9 mouse cellular contexts compared by ENCODE assay signal in genomic region chr4:151932576-151933504, GRCm38 (mm10). TPM values are rescaled to one million over a fixed set of nuclear protein-coding genes. Genes with fewer than 3 reads are reported as not detected.
DNase-seq lines count a peak whose midpoint lies in the region; ATAC-seq lines count a peak whose summit lies in the region.
"Had no signal": no experiment of that assay in that cellular context is flagged by ENCODE, and none has a peak within 500 bp of the region (broad histone marks: within the 10 kb centered on the region; RNA-seq: fewer than 3 reads in every experiment).

No protein-coding gene starts in this region.

- H3K9ac ChIP-seq in heart, embryonic 13.5 days, result peak overlapping the region; percentile 50; the same call in 1 of the 2 replicates
- H3K9ac ChIP-seq in embryonic facial prominence, embryonic 12.5 days, result peak overlapping the region; percentile 94; the same call in 1 of the 2 replicates
- H3K9ac ChIP-seq in intestine, embryonic 16.5 days (ENCODE audit: low read depth, low read length), result no peak overlapping the region
- no peak overlapping the region for H3K9ac ChIP-seq in neural tube, embryonic 13.5 days

- no peaks in the 10 kb centered on the region; the same call in 1 of the 2 replicates for H3K27me3 ChIP-seq in heart, embryonic 13.5 days (replicated peaks)
- no peaks in the 10 kb centered on the region for H3K27me3 ChIP-seq in embryonic facial prominence, embryonic 12.5 days
- H3K27me3 ChIP-seq in intestine, embryonic 16.5 days (replicated peaks; ENCODE audit: control insufficient read depth, insufficient read depth, low read length), result no peaks in the 10 kb centered on the region
- H3K27me3 ChIP-seq in neural tube, embryonic 13.5 days, result no peaks in the 10 kb centered on the region
- H3K27me3 ChIP-seq: Patski had no signal

- intact Hi-C loops in heart, postnatal 14 days (cut with DNase I), result no loop called here

- no peak for DNase-seq in heart, postnatal 14 days
- DNase-seq in left cerebral cortex, adult 8-10 months (ENCODE audit: low spot score in 2 of 2), result no peak
- no peak for DNase-seq in layer of hippocampus, adult 18-20 months (ENCODE audit: low spot score in 2 of 2)
- no peak for DNase-seq in layer of hippocampus, adult 9-11 months

- 81% methylated on average over 13 of the region's 13 CpGs for WGBS in heart, embryonic 13.5 days
- 82% methylated on average over 13 of the region's 13 CpGs for WGBS in embryonic facial prominence, embryonic 12.5 days
- WGBS in intestine, embryonic 16.5 days, result 75% methylated on average over 13 of the region's 13 CpGs
- 76% methylated on average over 13 of the region's 13 CpGs for WGBS in neural tube, embryonic 13.5 days

- H3K36me3 ChIP-seq in heart, embryonic 13.5 days, result no peaks in the 10 kb centered on the region
- no peaks in the 10 kb centered on the region for H3K36me3 ChIP-seq in embryonic facial prominence, embryonic 12.5 days
- no peaks in the 10 kb centered on the region for H3K36me3 ChIP-seq in intestine, embryonic 16.5 days (ENCODE audit: control insufficient read depth, insufficient read depth, low read length)
- H3K36me3 ChIP-seq in neural tube, embryonic 13.5 days, result no peaks in the 10 kb centered on the region

- H3K4me2 ChIP-seq in heart, embryonic 13.5 days, result peak overlapping the region; percentile 100
- H3K4me2 ChIP-seq in embryonic facial prominence, embryonic 12.5 days (replicated peaks), result peak overlapping the region; percentile 31
- H3K4me2 ChIP-seq in intestine, embryonic 16.5 days (ENCODE audit: low read depth, low read length), result peak overlapping the region; percentile 25
- no peak overlapping the region for H3K4me2 ChIP-seq in neural tube, embryonic 13.5 days

- H3K27ac ChIP-seq in heart, embryonic 13.5 days (replicated peaks), result no peak overlapping the region
- no peak overlapping the region for H3K27ac ChIP-seq in embryonic facial prominence, embryonic 12.5 days
- H3K27ac ChIP-seq in intestine, embryonic 16.5 days (ENCODE audit: low read length), result no peak overlapping the region
- H3K27ac ChIP-seq in neural tube, embryonic 13.5 days (replicated peaks), result no peak overlapping the region

- peak overlapping the region; percentile 92 for H3K4me3 ChIP-seq in heart, embryonic 13.5 days
- peak overlapping the region; percentile 100 for H3K4me3 ChIP-seq in embryonic facial prominence, embryonic 12.5 days
- H3K4me3 ChIP-seq in intestine, embryonic 16.5 days (ENCODE audit: low read length), result peak overlapping the region; percentile 100; the same call in 1 of the 2 replicates
- peak overlapping the region; percentile 100; the same call in 1 of the 2 replicates for H3K4me3 ChIP-seq in neural tube, embryonic 13.5 days

- peak; percentile 26; the same call in 1 of the 2 replicates for ATAC-seq in heart, embryonic 13.5 days (ENCODE audit: extremely low read depth, insufficient number of reproducible peaks, low FRiP score, low TSS enrichment)
- ATAC-seq in embryonic facial prominence, embryonic 12.5 days (ENCODE audit: insufficient number of reproducible peaks, insufficient read depth, low FRiP score, low TSS enrichment), result peak; percentile 75
- ATAC-seq in intestine, embryonic 16.5 days, result peak; percentile 68
- peak; percentile 79 for ATAC-seq in neural tube, embryonic 13.5 days (ENCODE audit: low read depth)

- no peaks in the 10 kb centered on the region for H3K9me3 ChIP-seq in heart, embryonic 13.5 days
- no peaks in the 10 kb centered on the region for H3K9me3 ChIP-seq in embryonic facial prominence, embryonic 12.5 days
- no peaks in the 10 kb centered on the region for H3K9me3 ChIP-seq in intestine, embryonic 16.5 days (ENCODE audit: control insufficient read depth, low read length)
- no peaks in the 10 kb centered on the region for H3K9me3 ChIP-seq in neural tube, embryonic 13.5 days

- peaks cover 27% of the 10 kb centered on the region for H3K4me1 ChIP-seq in heart, embryonic 13.5 days
- peaks cover 12% of the 10 kb centered on the region; the same call in 1 of the 2 replicates for H3K4me1 ChIP-seq in embryonic facial prominence, embryonic 12.5 days
- H3K4me1 ChIP-seq in intestine, embryonic 16.5 days (ENCODE audit: control insufficient read depth, insufficient read depth, low read length), result peaks cover 14% of the 10 kb centered on the region
- H3K4me1 ChIP-seq in neural tube, embryonic 13.5 days (replicated peaks), result peaks cover 21% of the 10 kb centered on the region

RNA-seq across cellular contexts. Expression of gene Dnajc11, which starts 0.7 kb away (rescaled TPM):
- polyA plus RNA-seq in heart, embryonic 13.5 days (2015; fragmentation: Nextera tagmentation; extraction: Ambion mirVana), result 57.1 and 59.2 TPM in 2 replicates
- total RNA-seq in heart, postnatal 14 days (2021), result 100 to 1,000 TPM in 1 of 2 experiments, 10 to 100 TPM in 1; 94.7 to 103 TPM
- 78.2 and 86.6 TPM in 2 replicates for polyA plus RNA-seq in embryonic facial prominence, embryonic 12.5 days (2016; fragmentation: Nextera tagmentation; extraction: Ambion mirVana)
- polyA plus RNA-seq in intestine, embryonic 16.5 days (2015; fragmentation: Nextera tagmentation; extraction: Ambion mirVana), result 71.0 and 73.6 TPM in 2 replicates
- polyA plus RNA-seq in neural tube, embryonic 13.5 days (2015; fragmentation: Nextera tagmentation; extraction: Ambion mirVana), result 66.7 and 79.6 TPM in 2 replicates
- 10 to 100 TPM; 51.5 to 75.7 (median 62.5) TPM for total RNA-seq in left cerebral cortex, adult 8-10 months (2022)
- 10 to 100 TPM; 65.4 to 67.7 TPM for total RNA-seq in layer of hippocampus, adult 18-20 months (2021)

RNA-seq across cellular contexts. Expression of gene Thap3, which starts 56.0 kb away (rescaled TPM):
- polyA plus RNA-seq in heart, embryonic 13.5 days (2015; fragmentation: Nextera tagmentation; extraction: Ambion mirVana), result 26.1 and 28.0 TPM in 2 replicates
- total RNA-seq in heart, postnatal 14 days (2021), result 10 to 100 TPM; 13.9 to 14.5 TPM
- 45.2 and 45.6 TPM in 2 replicates for polyA plus RNA-seq in embryonic facial prominence, embryonic 12.5 days (2016; fragmentation: Nextera tagmentation; extraction: Ambion mirVana)
- polyA plus RNA-seq in intestine, embryonic 16.5 days (2015; fragmentation: Nextera tagmentation; extraction: Ambion mirVana), result 27.0 and 29.0 TPM in 2 replicates
- polyA plus RNA-seq in neural tube, embryonic 13.5 days (2015; fragmentation: Nextera tagmentation; extraction: Ambion mirVana), result 33.6 and 33.8 TPM in 2 replicates
- total RNA-seq in left cerebral cortex, adult 8-10 months (2022), result 10 to 100 TPM; 17.5 to 27.0 (median 24.0) TPM
- 10 to 100 TPM; 24.4 to 28.2 TPM for total RNA-seq in layer of hippocampus, adult 18-20 months (2021)

Comparison
In these comparisons a context has a peak if more than half of its experiments do, and no peak if none do; other contexts are left out.
1. ATAC-seq: peak in every context shown above with its lines; median percentile 79 in neural tube, embryonic 13.5 days; 75 in embryonic facial prominence, embryonic 12.5 days; 68 in intestine, embryonic 16.5 days; 26 in heart, embryonic 13.5 days.
2. H3K9ac ChIP-seq: peak in heart, embryonic 13.5 days (single experiment) and embryonic facial prominence, embryonic 12.5 days (single experiment); none in intestine, embryonic 16.5 days (single experiment) and neural tube, embryonic 13.5 days (single experiment).
3. Peak in every context shown above with its lines, with median percentiles within 50 percentile points of each other: H3K4me3 ChIP-seq.